Mouse (Mus musculus): ENCODE measurements at regions not wholly inside any gene's neighbourhood (a gene's known extent, or its start where the extent isn't known, plus 50 kb on each side); places are given as distances from the start of the nearest gene placed in this dataset.

- TF ChIP-seq CTCF (IDR thresholded peaks at IDR 0.05; ENCODE audit: control insufficient read depth, insufficient read depth, insufficient read length) = no peak
- TF ChIP-seq MAX (IDR thresholded peaks at IDR 0.05) = peak; percentile 80
- TF ChIP-seq USF1 (IDR thresholded peaks at IDR 0.05; ENCODE audit: low read depth) = peak; percentile 2
These were observed 92.0 kb upstream of the Sgk1 start for GRCm38 (mm10) chr10:21789847-21790530.

Data from C2C12 (cell line).